14 mouse cellular contexts compared by ENCODE assay signal in genomic region chr12:85227227-85227626, GRCm38 (mm10). TPM values are rescaled to one million over a fixed set of nuclear protein-coding genes. Genes with fewer than 3 reads are reported as not detected.
DNase-seq lines count a peak whose midpoint lies in the region; ATAC-seq and TF ChIP-seq lines count a peak whose summit lies in the region.
"Had no signal": no experiment of that assay in that cellular context is flagged by ENCODE, and none has a peak within 500 bp of the region (broad histone marks: within the 10 kb centered on the region; RNA-seq: fewer than 3 reads in every experiment).

No protein-coding gene starts in this region.

- no peak for TF ChIP-seq POLR2A in CH12.LX (IDR thresholded peaks at IDR 0.05; ENCODE audit: low read depth, low read length)

- H3K79me2 ChIP-seq in CH12.LX (replicated peaks; ENCODE audit: control insufficient read depth, extremely low read depth, insufficient read depth, poor library complexity, severe bottlenecking) = no peaks in the 10 kb centered on the region

- ATAC-seq in embryonic facial prominence, embryonic 14.5 days (ENCODE audit: low read depth) = peak; percentile 89
- ATAC-seq in erythroid progenitor cell, adult 5-6 weeks (replicated peaks; ENCODE audit: low FRiP score, poor library complexity, severe bottlenecking) = no peak
- ATAC-seq in heart, embryonic 12.5 days (ENCODE audit: insufficient number of reproducible peaks, low FRiP score) = no peak
- ATAC-seq: intestine, embryonic 15.5 days; midbrain, embryonic 15.5 days had no signal

- no peak for TF ChIP-seq CTCF in CH12.LX (conservative IDR thresholded peaks at IDR 0.05 in 1 of 2, IDR thresholded peaks at IDR 0.05 in 1 of 2; ENCODE audit: low read depth in 2 of 2, low read length in 2 of 2)

- H3K36me3 ChIP-seq in CH12.LX (replicated peaks in 1 of 2; ENCODE audit: control insufficient read depth in 1 of 2, insufficient read depth in 1 of 2, low read length in 1 of 2) = peaks cover 41 to 69% of the 10 kb centered on the region in 2 experiments
- H3K36me3 ChIP-seq in embryonic facial prominence, embryonic 14.5 days (ENCODE audit: control insufficient read depth, insufficient read depth, low read length) = peaks cover 48% of the 10 kb centered on the region
- H3K36me3 ChIP-seq in limb, embryonic 10.5 days = peaks cover 51% of the 10 kb centered on the region
- H3K36me3 ChIP-seq in heart, embryonic 12.5 days = peaks cover 51% of the 10 kb centered on the region

- dilution Hi-C loops in CH12.LX (cut with MboI; ENCODE audit: extremely low pct_ligation_motif_present, extremely low pct_unique_long_range_greater_than_20kb, low sequenced_read_pairs) = no loop called here

- TF ChIP-seq RAD21 in CH12.LX (IDR thresholded peaks at IDR 0.05; ENCODE audit: low read depth, low read length) = no peak

- H3K4me2 ChIP-seq in CH12.LX (ENCODE audit: insufficient read depth, low read depth, poor library complexity, severe bottlenecking) = no peak overlapping the region
- H3K4me2 ChIP-seq in embryonic facial prominence, embryonic 14.5 days (ENCODE audit: low read depth, low read length) = no peak overlapping the region
- H3K4me2 ChIP-seq in heart, embryonic 12.5 days = no peak overlapping the region
- H3K4me2 ChIP-seq: intestine, embryonic 15.5 days; midbrain, embryonic 15.5 days; neural tube, embryonic 12.5 days had no signal

- 19% methylated on average over 7 of the region's 7 CpGs for WGBS in embryonic facial prominence, embryonic 14.5 days
- 42% methylated on average over 7 of the region's 7 CpGs for WGBS in limb, embryonic 10.5 days
- 54% methylated on average over 7 of the region's 7 CpGs for whole genome bisulfite sequencing in heart, embryonic 12.5 days

- no peak overlapping the region for H3K4me3 ChIP-seq in CH12.LX (replicated peaks in 1 of 3; ENCODE audit: low read depth in 2 of 3, low read length in 2 of 3, poor library complexity in 1 of 3)
- H3K4me3 ChIP-seq in embryonic facial prominence, embryonic 14.5 days (ENCODE audit: low read depth, low read length) = no peak overlapping the region
- H3K4me3 ChIP-seq in limb, embryonic 10.5 days = no peak overlapping the region
- no peak overlapping the region for H3K4me3 ChIP-seq in heart, embryonic 12.5 days
- H3K4me3 ChIP-seq: heart, embryonic 10.5 days; hindbrain, embryonic 10.5 days; intestine, embryonic 15.5 days; midbrain, embryonic 15.5 days; neural tube, embryonic 12.5 days had no signal

- no peaks in the 10 kb centered on the region for H3K9me3 ChIP-seq in CH12.LX (replicated peaks; ENCODE audit: low read length)
- no peaks in the 10 kb centered on the region for H3K9me3 ChIP-seq in embryonic facial prominence, embryonic 14.5 days (ENCODE audit: control insufficient read depth, low read length)
- H3K9me3 ChIP-seq in limb, embryonic 10.5 days (replicated peaks) = no peaks in the 10 kb centered on the region
- H3K9me3 ChIP-seq in heart, embryonic 12.5 days (replicated peaks) = peaks cover 3% of the 10 kb centered on the region; the same call in 1 of the 2 replicates
- H3K9me3 ChIP-seq: heart, embryonic 10.5 days; hindbrain, embryonic 10.5 days; intestine, embryonic 15.5 days; midbrain, embryonic 15.5 days; neural tube, embryonic 12.5 days had no signal

- no peaks in the 10 kb centered on the region for H3K27me3 ChIP-seq in CH12.LX (replicated peaks)
- H3K27me3 ChIP-seq in embryonic facial prominence, embryonic 14.5 days (replicated peaks; ENCODE audit: control insufficient read depth, insufficient read depth, low read length) = no peaks in the 10 kb centered on the region
- H3K27me3 ChIP-seq in limb, embryonic 10.5 days (ENCODE audit: low read depth, poor library complexity, severe bottlenecking) = no peaks in the 10 kb centered on the region
- H3K27me3 ChIP-seq in heart, embryonic 12.5 days (replicated peaks) = no peaks in the 10 kb centered on the region
- H3K27me3 ChIP-seq: intestine, embryonic 15.5 days; midbrain, embryonic 15.5 days; neural tube, embryonic 12.5 days had no signal

- no peak for TF ChIP-seq EP300 in CH12.LX (IDR thresholded peaks at IDR 0.05; ENCODE audit: low read length)

- H3K27ac ChIP-seq in CH12.LX (ENCODE audit: insufficient read depth, low read depth) = no peak overlapping the region
- H3K27ac ChIP-seq in embryonic facial prominence, embryonic 14.5 days (replicated peaks; ENCODE audit: low read depth, low read length) = peak overlapping the region; percentile 57
- H3K27ac ChIP-seq in limb, embryonic 10.5 days = no peak overlapping the region
- no peak overlapping the region for H3K27ac ChIP-seq in heart, embryonic 12.5 days (ENCODE audit: poor library complexity, severe bottlenecking)
- H3K27ac ChIP-seq: hindbrain, embryonic 10.5 days; intestine, embryonic 15.5 days; midbrain, embryonic 15.5 days; neural tube, embryonic 12.5 days had no signal

- in situ Hi-C loops in CH12.LX (cut with MboI; ENCODE audit: low pct_ligation_motif_present, low pct_unique_long_range_greater_than_20kb, low sequenced_read_pairs) = no loop called here

- H3K4me1 ChIP-seq in CH12.LX (ENCODE audit: control insufficient read depth in 1 of 2, insufficient read depth in 2 of 2) = peaks cover 0 to 22% of the 10 kb centered on the region in 2 experiments; a peak in 2 of 4 replicates
- peaks cover 19% of the 10 kb centered on the region for H3K4me1 ChIP-seq in embryonic facial prominence, embryonic 14.5 days (ENCODE audit: control insufficient read depth, insufficient read depth, low read length)
- H3K4me1 ChIP-seq in limb, embryonic 10.5 days = peaks cover 22% of the 10 kb centered on the region
- peaks cover 16% of the 10 kb centered on the region for H3K4me1 ChIP-seq in heart, embryonic 12.5 days (replicated peaks)
- H3K4me1 ChIP-seq: intestine, embryonic 15.5 days; midbrain, embryonic 15.5 days; neural tube, embryonic 12.5 days had no signal

- DNase-seq in 3T3-L1 (ENCODE audit: low read depth, low spot score) (peak; percentile 40), CH12.LX (ENCODE audit: extremely low read depth) (no peak), adipocyte (ENCODE audit: low spot score) (no peak)
- peak; percentile 88 for DNase-seq in embryonic facial prominence, embryonic 14.5 days (ENCODE audit: low spot score)
- peak; percentile 45 for DNase-seq in limb, embryonic 10.5 days (ENCODE audit: low spot score)
- DNase-seq: adrenal gland, adult 8-10 months; cerebellum, postnatal 10 days had no signal

- H3K9ac ChIP-seq in CH12.LX (ENCODE audit: insufficient read depth, low read depth) = no peak overlapping the region
- no peak overlapping the region for H3K9ac ChIP-seq in embryonic facial prominence, embryonic 14.5 days (ENCODE audit: low read depth, low read length)
- H3K9ac ChIP-seq in heart, embryonic 12.5 days = no peak overlapping the region
- H3K9ac ChIP-seq: intestine, embryonic 15.5 days; midbrain, embryonic 15.5 days; neural tube, embryonic 12.5 days had no signal

TF ChIP-seq in CH12.LX, 34 proteins besides CTCF, POLR2A, EP300 and RAD21:
- TF ChIP-seq KAT2A (IDR thresholded peaks at IDR 0.05; ENCODE audit: insufficient replicate concordance, low read length) = no peak
- TF ChIP-seq MAX (IDR thresholded peaks at IDR 0.05; ENCODE audit: low read length) = no peak
- 0 out of 2 replicates have a peak, but pooled peaks have one; percentile 33 for TF ChIP-seq POLR2AphosphoS2 (IDR thresholded peaks at IDR 0.05; ENCODE audit: low read depth, low read length)
- no peak for TF ChIP-seq NRF1 (IDR thresholded peaks at IDR 0.05; ENCODE audit: low read depth, low read length)
- no peak for TF ChIP-seq ELF1 (IDR thresholded peaks at IDR 0.05; ENCODE audit: low read depth, low read length)

RNA-seq across cellular contexts. Expression of gene Eif2b2, which starts 7.9 kb away (rescaled TPM):
- total RNA-seq in CH12.LX (2012; rRNA removed) (123 and 138 TPM in 2 replicates), CH12.LX (2014; rRNA removed) (83.6 and 94.9 TPM in 2 replicates)
- 143 and 180 TPM in 2 replicates for polyA plus RNA-seq in CH12.LX (2012; ENCODE audit: insufficient read length, low read depth)
- polyA plus RNA-seq in embryonic facial prominence, embryonic 14.5 days (2014; fragmentation: Nextera tagmentation; extraction: Ambion mirVana) = 74.5 and 91.6 TPM in 2 replicates
- 126 and 133 TPM in 2 replicates for polyA plus RNA-seq in limb, embryonic 10.5 days (2016; fragmentation: Nextera tagmentation; extraction: Ambion mirVana)
- total RNA-seq in erythroid progenitor cell, adult 5-6 weeks (2015; ENCODE audit: low replicate concordance) = 10.9 and 12.3 TPM in 2 replicates
- total RNA-seq in erythroid progenitor cell, adult 5-6 weeks (2017; ENCODE audit: low replicate concordance) = 30.0 and 48.4 TPM in 2 replicates
- polyA plus RNA-seq in heart, embryonic 12.5 days (2016; fragmentation: Nextera tagmentation; extraction: Ambion mirVana) = 49.0 and 51.3 TPM in 2 replicates

RNA-seq across cellular contexts. Expression of gene Mlh3, which starts 43.2 kb away (rescaled TPM):
- total RNA-seq in CH12.LX (2012; rRNA removed) (6.1 and 7.8 TPM in 2 replicates), CH12.LX (2014; rRNA removed) (8.2 and 9.8 TPM in 2 replicates)
- polyA plus RNA-seq in CH12.LX (2012; ENCODE audit: insufficient read length, low read depth) = 6.7 and 8.3 TPM in 2 replicates
- 8.3 and 9.0 TPM in 2 replicates for polyA plus RNA-seq in embryonic facial prominence, embryonic 14.5 days (2014; fragmentation: Nextera tagmentation; extraction: Ambion mirVana)
- 7.0 and 8.2 TPM in 2 replicates for polyA plus RNA-seq in limb, embryonic 10.5 days (2016; fragmentation: Nextera tagmentation; extraction: Ambion mirVana)
- 0.42 and 2.9 TPM in 2 replicates for total RNA-seq in erythroid progenitor cell, adult 5-6 weeks (2015; ENCODE audit: low replicate concordance)
- total RNA-seq in erythroid progenitor cell, adult 5-6 weeks (2017; ENCODE audit: low replicate concordance) = 0.15 and 4.0 TPM in 2 replicates
- polyA plus RNA-seq in heart, embryonic 12.5 days (2016; fragmentation: Nextera tagmentation; extraction: Ambion mirVana) = 7.3 and 7.9 TPM in 2 replicates

RNA-seq across cellular contexts. Expression of gene Pgf, which starts 49.6 kb away (rescaled TPM):
- total RNA-seq in CH12.LX (2012; rRNA removed) (0.34 and 0.50 TPM in 2 replicates), CH12.LX (2014; rRNA removed) (0.64 and 0.76 TPM in 2 replicates)
- 0.73 and 1.7 TPM in 2 replicates for polyA plus RNA-seq in CH12.LX (2012; ENCODE audit: insufficient read length, low read depth)
- polyA plus RNA-seq in embryonic facial prominence, embryonic 14.5 days (2014; fragmentation: Nextera tagmentation; extraction: Ambion mirVana) = 18.0 and 20.2 TPM in 2 replicates
- polyA plus RNA-seq in limb, embryonic 10.5 days (2016; fragmentation: Nextera tagmentation; extraction: Ambion mirVana) = 6.9 and 9.6 TPM in 2 replicates
- not detected in 2 replicates for total RNA-seq in erythroid progenitor cell, adult 5-6 weeks (2015; ENCODE audit: low replicate concordance)
- 0.39 TPM in 1 of 2 replicates, not detected in the other for total RNA-seq in erythroid progenitor cell, adult 5-6 weeks (2017; ENCODE audit: low replicate concordance)
- polyA plus RNA-seq in heart, embryonic 12.5 days (2016; fragmentation: Nextera tagmentation; extraction: Ambion mirVana) = 8.3 TPM in 2 replicates

Comparison
In these comparisons a context has a peak if more than half of its experiments do, and no peak if none do; other contexts are left out.
1. DNase-seq: peak in 3T3-L1 (single experiment), embryonic facial prominence, embryonic 14.5 days (single experiment) and limb, embryonic 10.5 days (single experiment); none in CH12.LX (single experiment) and adipocyte (single experiment).